Mouse (Mus musculus) G1E (cell line): ENCODE measurements around the gene Rnase4.

Experiments used
- CTCF ChIP-seq: IDR thresholded peaks from 2 replicates; pipeline ENCODE4 v1.5.1; 2012; ENCODE audit warnings: low read depth, low read length, inconsistent platforms, mixed read lengths
- GATA1 ChIP-seq: IDR thresholded peaks from 2 replicates; pipeline ENCODE4 v1.6.1; 2012; ENCODE audit warnings: borderline replicate concordance, low read length, inconsistent platforms, mixed read lengths

DNA sequence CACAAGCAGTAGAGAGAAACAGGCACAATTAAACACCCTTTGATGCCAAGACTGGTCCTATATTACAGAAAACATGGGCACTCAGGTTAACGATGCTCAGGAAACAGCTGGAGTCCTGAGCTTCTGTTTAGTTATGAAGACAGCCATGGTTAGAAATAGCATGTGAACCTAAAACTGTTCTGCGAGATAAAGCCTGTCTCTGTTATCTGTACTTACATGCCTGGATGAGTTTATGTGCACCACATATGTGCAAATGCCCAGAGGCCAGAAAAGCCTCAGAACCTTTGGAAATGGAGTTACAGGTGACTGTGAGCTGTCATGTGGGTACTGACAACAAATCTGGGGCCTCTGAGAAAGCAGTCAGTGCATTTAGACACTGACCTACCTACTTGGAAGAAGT, 53.1 kb downstream of the Rnase4 start:
- TF ChIP-seq CTCF (no peak), GATA1 (no peak)
